Mouse (Mus musculus) kidney, postnatal 0 days (tissue): ENCODE data around the gene Gucy2g. TPM values are rescaled to one million over a fixed set of nuclear protein-coding genes. Genes with fewer than 3 reads are reported as not detected.

Source experiments
- ATAC-seq: fragments of 200-750 bp; cut with Nextera tagmentation; replicated peaks from 2 replicates; pipeline ENCODE4 v1.8.0; 2017; ENCODE audit warnings: low read depth, moderate number of reproducible peaks, moderate TSS enrichment, moderate library complexity; ENCODE audit not compliant: low FRiP score
- DNase-seq: peaks from one replicate; pipeline ENCODE4 v3.0.0-alpha.2; 2016; ENCODE audit warnings: low spot score
- H3K27ac ChIP-seq: fragments of 300-500 bp; sonication (generic); 2 replicates; pipeline ENCODE4 v1.5.1; 2014; ENCODE audit warnings: mild to moderate bottlenecking
- H3K27me3 ChIP-seq: fragments of 300-500 bp; sonication (generic); 2 replicates; pipeline ENCODE4 v1.6.1; 2014; ENCODE audit warnings: low read length, mixed read lengths; ENCODE audit not compliant: insufficient read depth
- H3K36me3 ChIP-seq: fragments of 300-500 bp; sonication (generic); 2 replicates; pipeline ENCODE4 v1.6.1; 2014; ENCODE audit warnings: low read length, mixed read lengths; ENCODE audit not compliant: insufficient read depth
- H3K4me1 ChIP-seq: fragments of 300-500 bp; sonication (generic); replicated peaks from 2 replicates; pipeline ENCODE4 v1.6.1; 2014; ENCODE audit warnings: antibody characterized with exemption, low read length, mixed read lengths; ENCODE audit not compliant: insufficient read depth
- H3K4me2 ChIP-seq: fragments of 300-500 bp; sonication (generic); 2 replicates; pipeline ENCODE4 v1.6.1; 2014; ENCODE audit warnings: mild to moderate bottlenecking, low read length, moderate library complexity, mixed read lengths
- H3K4me3 ChIP-seq: fragments of 300-500 bp; sonication (generic); replicated peaks from 2 replicates; pipeline ENCODE4 v1.5.1; 2014; ENCODE audit warnings: low read depth, low read length
- H3K9ac ChIP-seq: fragments of 300-500 bp; sonication (generic); 2 replicates; pipeline ENCODE4 v1.6.1; 2014; ENCODE audit warnings: low read depth, low read length
- H3K9me3 ChIP-seq: fragments of 300-500 bp; sonication (generic); replicated peaks from 2 replicates; pipeline ENCODE4 v1.6.1; 2016; ENCODE audit warnings: low read length, inconsistent platforms, mixed read lengths
- CTCF ChIP-seq: IDR thresholded peaks from 2 replicates; pipeline ENCODE4 v1.5.1; 2016; ENCODE audit warnings: antibody characterized with exemption, low read depth, mild to moderate bottlenecking, moderate library complexity
- WGBS: fragments of 180-500 bp; shearing (Covaris S2); extraction: QIAGEN DNeasy Blood & Tissue Kit; methylation state at CpG from one replicate; pipeline ENCODE4 v1.1.7; 2014; 5-methylcytosine and 5-hydroxymethylcytosine counted together
- polyA plus RNA-seq: library from polyadenylated mRNA; unstranded; fragments of >200 nt; fragmentation: Nextera tagmentation; extraction: Ambion mirVana; gene quantifications from 2 replicates; pipeline ENCODE4 v1.2.1, GENCODE M21; 2015

The Gucy2g gene
- polyA plus RNA-seq, 1 experiment from 2014 or later = 0.34 TPM

GRCm38 (mm10) chr19:55258514-55258913, 17.5 kb upstream of the Gucy2g start:
- H3K4me3 ChIP-seq = no peak overlapping the region
- no peak for ATAC-seq
- 80% methylated on average over 5 of the region's 5 CpGs for WGBS

DNA sequence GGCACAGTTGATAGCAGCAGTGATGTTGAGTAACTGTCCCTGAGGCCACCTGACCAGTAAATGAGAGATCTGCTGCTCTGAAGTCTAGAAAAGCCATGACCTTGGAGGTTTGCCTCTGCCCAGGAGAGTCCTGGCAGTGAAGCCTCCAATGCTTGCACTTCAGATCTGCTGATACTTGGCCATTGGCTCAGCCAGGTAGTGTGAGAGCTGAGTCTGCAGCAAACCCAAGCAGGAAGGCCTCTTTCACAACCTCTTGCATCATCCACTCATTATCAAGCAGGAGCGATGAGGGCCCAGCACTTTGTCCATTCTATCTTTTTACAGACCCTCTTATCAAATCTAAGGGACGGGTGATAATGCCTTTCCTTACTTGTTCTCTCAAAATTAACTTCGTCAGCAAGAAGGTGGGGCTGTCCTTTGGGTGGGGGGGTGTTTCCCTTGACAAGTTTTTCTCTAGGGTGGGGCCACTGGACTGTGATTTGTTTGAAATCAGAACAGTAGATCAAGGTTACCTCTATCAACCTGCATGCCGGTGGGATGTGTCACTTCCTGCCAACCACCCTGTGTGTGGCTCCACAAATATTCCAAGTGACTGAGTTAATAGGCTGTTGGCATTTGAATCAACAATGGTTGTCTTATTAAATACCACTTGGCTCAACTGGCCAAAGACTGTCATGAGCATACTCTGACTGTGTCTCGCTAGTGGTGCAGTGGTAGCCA, 16.8 kb upstream of the Gucy2g start:
- no peak overlapping the region for H3K4me2 ChIP-seq
- no peaks in the 10 kb centered on the region for H3K9me3 ChIP-seq
- 78% methylated on average over 5 of the region's 5 CpGs for WGBS
- H3K9ac ChIP-seq = no peak overlapping the region
- no peak for ATAC-seq
- H3K27me3 ChIP-seq = no peaks in the 10 kb centered on the region
- DNase-seq = no peak
- no peak overlapping the region for H3K27ac ChIP-seq
- H3K4me1 ChIP-seq = peaks cover 3% of the 10 kb centered on the region; the same call in 1 of the 2 replicates
- H3K36me3 ChIP-seq = no peaks in the 10 kb centered on the region
- TF ChIP-seq CTCF = no peak
- H3K4me3 ChIP-seq = no peak overlapping the region

More at GRCm38 (mm10) chr19:55258514-55258913, 17.5 kb upstream of the Gucy2g start:
- no peak for TF ChIP-seq CTCF
- Histone ChIP-seq H3K9ac (no peak overlapping the region), H3K27ac (no peak overlapping the region), H3K36me3 (no peaks in the 10 kb centered on the region), H3K4me2 (no peak overlapping the region), H3K4me1 (no peaks in the 10 kb centered on the region; the same call in 1 of the 2 replicates), H3K27me3 (no peaks in the 10 kb centered on the region), H3K9me3 (no peaks in the 10 kb centered on the region)
- no peak for DNase-seq

GRCm38 (mm10) chr19:55256156-55256555, 15.1 kb upstream of the Gucy2g start:
- H3K27me3 ChIP-seq = no peaks in the 10 kb centered on the region

GRCm38 (mm10) chr19:55254513-55255016, 13.5 kb upstream of the Gucy2g start:
- Histone ChIP-seq H3K9me3 (no peaks in the 10 kb centered on the region), H3K27me3 (no peaks in the 10 kb centered on the region), H3K4me3 (peak overlapping the region; percentile 60), H3K4me1 (peaks cover 3% of the 10 kb centered on the region; the same call in 1 of the 2 replicates), H3K36me3 (no peaks in the 10 kb centered on the region), H3K9ac (peak overlapping the region; percentile 80), H3K4me2 (peak overlapping the region; percentile 88), H3K27ac (peak overlapping the region; percentile 91)
- ATAC-seq (no peak), DNase-seq (peak; percentile 71)
- WGBS = 14% methylated on average over 5 of the region's 5 CpGs
- TF ChIP-seq CTCF = no peak

More at GRCm38 (mm10) chr19:55256156-55256555, 15.1 kb upstream of the Gucy2g start:
- H3K4me3 ChIP-seq = no peak overlapping the region
- WGBS = 75% methylated on average over 9 of the region's 9 CpGs
- TF ChIP-seq CTCF = no peak
- ATAC-seq (no peak), DNase-seq (no peak)
- no peak overlapping the region for H3K27ac ChIP-seq
- no peaks in the 10 kb centered on the region for H3K36me3 ChIP-seq
- no peak overlapping the region for H3K4me2 ChIP-seq
- no peaks in the 10 kb centered on the region for H3K9me3 ChIP-seq
- peaks cover 3% of the 10 kb centered on the region; the same call in 1 of the 2 replicates for H3K4me1 ChIP-seq
- H3K9ac ChIP-seq = no peak overlapping the region

DNA sequence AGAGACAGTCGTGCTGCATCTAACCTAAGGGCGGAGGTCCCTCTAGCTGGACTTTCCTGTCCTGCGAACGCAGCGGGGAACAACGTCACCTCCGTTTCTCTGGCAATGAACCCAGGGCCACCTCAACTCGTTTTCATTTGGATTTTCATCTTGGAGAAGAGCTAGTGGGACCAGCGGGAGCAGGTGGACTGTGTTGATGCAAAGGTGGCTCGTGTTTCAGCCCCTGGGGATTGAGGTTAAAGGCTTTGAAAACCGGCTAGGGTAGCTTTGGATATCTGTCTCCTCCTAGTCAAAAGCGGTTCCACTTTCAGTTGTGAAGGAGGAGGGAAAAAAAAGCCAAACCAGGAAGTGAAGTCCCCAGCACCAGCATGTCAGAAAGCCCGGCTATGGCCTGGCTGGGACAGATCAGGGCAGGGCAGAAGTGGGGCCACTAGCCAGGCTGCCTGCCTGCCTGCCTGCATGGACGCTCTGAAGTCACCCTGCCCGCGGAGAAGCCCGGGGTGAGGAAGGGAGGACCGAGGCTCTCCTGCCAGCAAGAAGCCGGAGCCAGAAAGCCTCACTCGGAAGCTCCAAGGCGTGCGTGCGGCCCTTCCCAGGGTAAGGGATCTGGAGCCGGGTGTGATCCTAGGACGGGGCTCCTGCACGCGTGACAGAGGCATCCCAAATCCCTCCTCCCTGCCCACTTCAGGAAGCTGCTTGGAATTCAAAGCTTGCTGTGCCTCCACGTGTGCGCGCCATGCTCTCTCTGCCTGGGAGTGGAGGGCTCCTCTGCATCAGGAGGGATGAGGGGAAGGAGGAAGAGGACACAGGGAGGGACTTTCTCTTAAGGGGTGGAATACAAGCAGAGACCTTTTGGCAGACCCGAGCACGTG, 12.8 kb upstream of the Gucy2g start:
- H3K36me3 ChIP-seq = no peaks in the 10 kb centered on the region
- WGBS = under 1% methylated on average over 32 of the region's 32 CpGs
- ATAC-seq (peak; percentile 73), DNase-seq (peak; percentile 89)
- H3K27me3 ChIP-seq = no peaks in the 10 kb centered on the region
- peak overlapping the region; percentile 88 for H3K4me2 ChIP-seq
- H3K4me3 ChIP-seq = peak overlapping the region; percentile 60
- peak overlapping the region; percentile 91 for H3K27ac ChIP-seq
- peaks cover 3% of the 10 kb centered on the region; the same call in 1 of the 2 replicates for H3K4me1 ChIP-seq
- peak overlapping the region; percentile 80 for H3K9ac ChIP-seq
- no peaks in the 10 kb centered on the region for H3K9me3 ChIP-seq
- no peak for TF ChIP-seq CTCF

- TF ChIP-seq CTCF = no peak
- ATAC-seq (no peak), DNase-seq (no peak)
- Histone ChIP-seq H3K4me1 (peaks cover 3% of the 10 kb centered on the region; the same call in 1 of the 2 replicates), H3K36me3 (no peaks in the 10 kb centered on the region), H3K27me3 (no peaks in the 10 kb centered on the region), H3K4me2 (peak overlapping the region; percentile 88), H3K9me3 (no peaks in the 10 kb centered on the region), H3K9ac (peak overlapping the region; percentile 80), H3K4me3 (peak overlapping the region; percentile 60), H3K27ac (peak overlapping the region; percentile 91)
- 1% methylated on average over 9 of the region's 9 CpGs for WGBS
Observed at GRCm38 (mm10) chr19:55253239-55253569, 12.2 kb upstream of the Gucy2g start.
